Mouse (Mus musculus): ENCODE measurements at regions not wholly inside any gene's neighbourhood (a gene's known extent, or its start where the extent isn't known, plus 50 kb on each side); places are given as distances from the start of the nearest gene placed in this dataset.

DNA sequence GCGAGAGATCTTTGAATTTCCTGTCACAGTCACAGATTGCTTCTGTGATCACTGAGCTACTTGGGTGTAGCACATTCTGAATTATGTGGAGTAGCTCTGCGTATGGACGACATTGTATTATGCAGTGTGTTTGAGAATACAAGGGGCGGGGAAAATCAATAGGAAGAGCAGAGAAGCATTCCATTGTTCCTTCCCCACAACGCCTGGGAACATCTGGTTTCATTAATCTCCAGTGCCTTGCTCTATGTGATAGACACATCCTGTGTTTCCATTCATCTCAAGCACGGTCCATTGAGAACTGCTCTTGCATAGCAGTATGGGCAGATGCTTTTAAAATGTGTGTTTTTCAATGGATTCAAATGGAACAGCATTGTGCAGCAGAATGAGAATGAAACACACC is 326.9 kb upstream of the Rgmb start:
- no peak for TF ChIP-seq KAT2A (IDR thresholded peaks at IDR 0.05; ENCODE audit: insufficient replicate concordance, low read length)
- TF ChIP-seq MEF2A (IDR thresholded peaks at IDR 0.05; ENCODE audit: borderline replicate concordance, low read depth, low read length) = no peak
- no peak for TF ChIP-seq TBP (conservative IDR thresholded peaks at IDR 0.05; ENCODE audit: low read depth, low read length)
- no peak for TF ChIP-seq CTCF (conservative IDR thresholded peaks at IDR 0.05 in 1 of 2, IDR thresholded peaks at IDR 0.05 in 1 of 2; ENCODE audit: low read depth in 2 of 2, low read length in 2 of 2)
- no peak for TF ChIP-seq BHLHE40 (IDR thresholded peaks at IDR 0.05; ENCODE audit: low read depth, low read length)
